Mouse (Mus musculus): ENCODE measurements around the gene Inip. TPM values are rescaled to one million over a fixed set of nuclear protein-coding genes. Genes with fewer than 3 reads are reported as not detected.

Gene Inip
- polyA plus RNA-seq, 1 experiment from 2014 or later, result 39.0 TPM

- no peaks in the 10 kb centered on the region for H3K27me3 ChIP-seq (replicated peaks)
- 72% methylated on average over 2 of the region's 2 CpGs for WGBS
- no peak overlapping the region for H3K9ac ChIP-seq
- ATAC-seq (ENCODE audit: extremely low read depth, insufficient number of reproducible peaks, low FRiP score, low TSS enrichment), result no peak
- peaks cover 36% of the 10 kb centered on the region for H3K36me3 ChIP-seq
- peaks cover 31% of the 10 kb centered on the region for H3K4me1 ChIP-seq
- no peak overlapping the region for H3K4me3 ChIP-seq
- no peak overlapping the region for H3K4me2 ChIP-seq
- H3K27ac ChIP-seq (replicated peaks), result no peak overlapping the region
- H3K9me3 ChIP-seq, result no peaks in the 10 kb centered on the region
Observed at GRCm38 (mm10) chr4:59767717-59768116, 33.7 kb downstream of the Inip start.

GRCm38 (mm10) chr4:59765385-59766005, 35.9 kb downstream of the Inip start:
- no peak overlapping the region for H3K4me3 ChIP-seq
- no peak for ATAC-seq (ENCODE audit: extremely low read depth, insufficient number of reproducible peaks, low FRiP score, low TSS enrichment)
- no peak overlapping the region for H3K9ac ChIP-seq
- H3K4me1 ChIP-seq, result peaks cover 24% of the 10 kb centered on the region
- WGBS, result 35% methylated on average over 7 of the region's 7 CpGs
- peaks cover 15% of the 10 kb centered on the region for H3K36me3 ChIP-seq
- no peaks in the 10 kb centered on the region for H3K27me3 ChIP-seq (replicated peaks)
- peak overlapping the region; percentile 66 for H3K27ac ChIP-seq (replicated peaks)
- H3K4me2 ChIP-seq, result peak overlapping the region; percentile 40
- H3K9me3 ChIP-seq, result no peaks in the 10 kb centered on the region

- 46% methylated on average over 7 of the region's 7 CpGs for WGBS
- Histone ChIP-seq H3K36me3 (peaks cover 10% of the 10 kb centered on the region), H3K27ac (replicated peaks) (peak overlapping the region; percentile 66), H3K4me2 (peak overlapping the region; percentile 40), H3K9ac (0 out of 2 replicates have a peak overlapping the region, but pooled peaks have one; percentile 24), H3K4me1 (peaks cover 27% of the 10 kb centered on the region), H3K9me3 (no peaks in the 10 kb centered on the region), H3K27me3 (replicated peaks) (no peaks in the 10 kb centered on the region), H3K4me3 (no peak overlapping the region)
- ATAC-seq (ENCODE audit: extremely low read depth, insufficient number of reproducible peaks, low FRiP score, low TSS enrichment), result no peak
Observed at GRCm38 (mm10) chr4:59764950-59765349, 36.4 kb downstream of the Inip start.

DNA sequence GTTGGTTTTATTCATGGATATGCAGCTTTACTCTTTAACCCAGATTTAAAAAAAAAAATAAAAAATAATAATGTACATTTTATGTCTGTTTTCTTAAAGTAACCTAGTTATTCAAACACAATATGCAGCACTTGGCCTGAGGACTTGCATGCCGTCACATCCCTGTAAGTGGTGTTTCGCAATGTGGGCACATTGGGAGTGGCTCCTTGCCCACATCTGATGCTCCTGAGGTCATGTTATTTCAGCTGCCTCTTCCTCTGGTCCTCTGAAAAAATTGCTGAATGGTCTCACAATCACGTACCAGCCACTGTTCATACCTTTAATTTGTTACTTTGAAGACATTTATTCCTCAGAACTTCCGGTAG, 40.0 kb downstream of the Inip start:
- H3K27me3 ChIP-seq (replicated peaks), result no peaks in the 10 kb centered on the region
- H3K4me2 ChIP-seq, result no peak overlapping the region
- H3K27ac ChIP-seq (replicated peaks), result no peak overlapping the region
- H3K36me3 ChIP-seq, result no peaks in the 10 kb centered on the region
- peaks cover 43% of the 10 kb centered on the region for H3K4me1 ChIP-seq
- no peak for ATAC-seq (ENCODE audit: extremely low read depth, insufficient number of reproducible peaks, low FRiP score, low TSS enrichment)
- no peak overlapping the region for H3K4me3 ChIP-seq
- H3K9ac ChIP-seq, result no peak overlapping the region
- WGBS, result 72% methylated on average over 4 of the region's 4 CpGs
- no peaks in the 10 kb centered on the region for H3K9me3 ChIP-seq

- Histone ChIP-seq H3K27ac (replicated peaks) (no peak overlapping the region), H3K9ac (no peak overlapping the region), H3K36me3 (no peaks in the 10 kb centered on the region), H3K4me3 (no peak overlapping the region), H3K4me1 (peaks cover 44% of the 10 kb centered on the region), H3K4me2 (no peak overlapping the region), H3K9me3 (no peaks in the 10 kb centered on the region), H3K27me3 (replicated peaks) (no peaks in the 10 kb centered on the region)
- no peak for ATAC-seq (ENCODE audit: extremely low read depth, insufficient number of reproducible peaks, low FRiP score, low TSS enrichment)
- WGBS, result 56% methylated on average over 10 of the region's 10 CpGs
Observed at GRCm38 (mm10) chr4:59760636-59761364, 40.6 kb downstream of the Inip start.

DNA sequence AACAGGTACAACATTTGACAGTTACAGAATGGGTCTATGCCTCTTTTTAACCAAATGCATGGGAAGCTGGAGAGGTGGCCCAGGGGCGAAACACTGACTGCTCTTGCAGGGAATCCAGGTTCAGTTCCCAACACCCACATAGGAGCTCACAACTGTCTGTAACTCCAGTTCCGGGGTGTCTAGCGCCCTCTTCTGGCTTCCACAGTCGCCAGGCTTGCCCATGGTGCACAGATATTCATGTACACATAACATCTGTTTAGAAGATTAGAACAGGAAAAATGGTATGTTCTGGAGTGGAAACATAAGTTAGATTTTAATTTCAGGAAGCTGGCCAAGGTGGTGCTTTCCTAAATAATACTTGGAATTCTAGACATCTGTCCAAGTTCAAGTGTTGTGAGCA, 41.4 kb downstream of the Inip start:
- H3K36me3 ChIP-seq, result no peaks in the 10 kb centered on the region
- no peaks in the 10 kb centered on the region for H3K27me3 ChIP-seq (replicated peaks)
- no peak overlapping the region for H3K27ac ChIP-seq (replicated peaks)
- ATAC-seq (ENCODE audit: extremely low read depth, insufficient number of reproducible peaks, low FRiP score, low TSS enrichment), result no peak
- H3K9ac ChIP-seq, result no peak overlapping the region
- 62% methylated on average over 4 of the region's 4 CpGs for WGBS
- H3K4me2 ChIP-seq, result no peak overlapping the region
- H3K4me3 ChIP-seq, result no peak overlapping the region
- peaks cover 36% of the 10 kb centered on the region for H3K4me1 ChIP-seq
- H3K9me3 ChIP-seq, result no peaks in the 10 kb centered on the region

GRCm38 (mm10) chr4:59757452-59758435, 43.6 kb downstream of the Inip start:
- no peaks in the 10 kb centered on the region for H3K27me3 ChIP-seq (replicated peaks)
- no peak for ATAC-seq (ENCODE audit: extremely low read depth, insufficient number of reproducible peaks, low FRiP score, low TSS enrichment)

DNA sequence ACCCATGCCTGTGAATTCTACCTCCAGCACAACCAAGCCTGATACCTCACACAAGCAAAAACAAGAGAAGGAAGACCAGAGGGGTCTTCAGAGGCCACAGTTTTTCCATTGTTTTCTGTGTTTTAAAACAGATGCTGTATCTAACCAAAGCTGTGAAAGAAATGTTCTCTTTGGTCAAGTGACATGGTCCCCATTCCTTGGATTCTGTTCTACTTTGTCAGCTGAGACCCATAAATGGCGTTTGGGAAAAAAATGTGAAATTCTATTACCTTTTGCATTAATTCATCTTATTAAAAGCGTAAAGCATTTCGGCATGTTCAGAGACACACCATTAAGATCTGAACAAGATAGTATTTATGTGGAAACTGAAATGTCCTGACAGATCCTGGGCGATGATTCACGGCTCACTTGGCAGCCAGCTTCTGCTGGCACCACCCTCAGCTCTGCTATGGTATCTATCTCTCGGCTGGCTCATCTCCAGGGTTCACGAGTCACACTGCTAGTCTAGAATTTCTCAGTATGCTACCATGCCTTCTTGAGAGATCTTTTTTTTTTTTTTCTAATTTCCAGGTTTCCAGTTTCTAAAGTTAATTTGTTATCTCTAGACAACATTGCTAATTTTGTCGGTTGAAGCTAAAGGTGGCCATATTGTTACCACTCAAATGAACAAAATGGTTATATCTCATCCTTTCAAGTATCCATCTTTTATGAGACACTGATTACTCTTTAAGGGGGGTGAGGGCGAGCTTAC, 44.9 kb downstream of the Inip start:
- WGBS, result 61% methylated on average over 9 of the region's 9 CpGs
- Histone ChIP-seq H3K27ac (replicated peaks) (no peak overlapping the region), H3K9ac (no peak overlapping the region), H3K4me1 (peaks cover 34% of the 10 kb centered on the region), H3K4me2 (no peak overlapping the region), H3K36me3 (peaks cover 13% of the 10 kb centered on the region), H3K9me3 (no peaks in the 10 kb centered on the region), H3K4me3 (no peak overlapping the region), H3K27me3 (replicated peaks) (no peaks in the 10 kb centered on the region)
- ATAC-seq (ENCODE audit: extremely low read depth, insufficient number of reproducible peaks, low FRiP score, low TSS enrichment), result no peak

More at GRCm38 (mm10) chr4:59757452-59758435, 43.6 kb downstream of the Inip start:
- Histone ChIP-seq H3K36me3 (peaks cover 2% of the 10 kb centered on the region; the same call in 1 of the 2 replicates), H3K9ac (no peak overlapping the region), H3K27ac (replicated peaks) (no peak overlapping the region), H3K4me2 (no peak overlapping the region), H3K4me1 (peaks cover 34% of the 10 kb centered on the region), H3K4me3 (no peak overlapping the region), H3K9me3 (no peaks in the 10 kb centered on the region)
- 78% methylated on average over 12 of the region's 12 CpGs for WGBS

GRCm38 (mm10) chr4:59753491-59754140, 47.8 kb downstream of the Inip start:
- Histone ChIP-seq H3K9me3 (no peaks in the 10 kb centered on the region), H3K36me3 (peaks cover 13% of the 10 kb centered on the region), H3K9ac (no peak overlapping the region), H3K4me2 (no peak overlapping the region), H3K4me3 (no peak overlapping the region), H3K27ac (replicated peaks) (no peak overlapping the region), H3K27me3 (replicated peaks) (no peaks in the 10 kb centered on the region), H3K4me1 (peaks cover 26% of the 10 kb centered on the region)
- no peak for ATAC-seq (ENCODE audit: extremely low read depth, insufficient number of reproducible peaks, low FRiP score, low TSS enrichment)
- WGBS, result 64% methylated on average over 13 of the region's 13 CpGs

GRCm38 (mm10) chr4:59739882-59740281, 61.5 kb downstream of the Inip start:
- H3K4me3 ChIP-seq, result no peak overlapping the region
- ATAC-seq (ENCODE audit: extremely low read depth, insufficient number of reproducible peaks, low FRiP score, low TSS enrichment), result no peak
- no peak overlapping the region for H3K4me2 ChIP-seq
- no peaks in the 10 kb centered on the region for H3K27me3 ChIP-seq (replicated peaks)
- 82% methylated on average over 2 of the region's 2 CpGs for WGBS
- no peak overlapping the region for H3K9ac ChIP-seq
- no peak overlapping the region for H3K27ac ChIP-seq (replicated peaks)
- 0 out of 2 replicates have a peak, but pooled peaks cover 7% of the 10 kb centered on the region for H3K4me1 ChIP-seq
- peaks cover 4% of the 10 kb centered on the region for H3K9me3 ChIP-seq
- peaks cover 13% of the 10 kb centered on the region for H3K36me3 ChIP-seq
